Mouse (Mus musculus) C3H10T1/2 (cell line): Measurements from ENCODE around the gene Fmnl2. TPM values are rescaled to one million over a fixed set of nuclear protein-coding genes. Genes with fewer than 3 reads are reported as not detected.

Experiments
- polyA plus RNA-seq, 2 experiments: library from polyadenylated mRNA; unstranded; fragments of >200 nt; fragmentation: generic; extraction: Trizol; gene quantifications; one replicate each; pipeline ENCODE4 v1.2.1; 2012; ENCODE audit warnings: missing spikeins in 2 of 2

Fmnl2 gene
- polyA plus RNA-seq, result 1 to 10 TPM in 1 of 2 experiments, under 1 TPM in 1; 0.43 to 4.4 TPM

DNA sequence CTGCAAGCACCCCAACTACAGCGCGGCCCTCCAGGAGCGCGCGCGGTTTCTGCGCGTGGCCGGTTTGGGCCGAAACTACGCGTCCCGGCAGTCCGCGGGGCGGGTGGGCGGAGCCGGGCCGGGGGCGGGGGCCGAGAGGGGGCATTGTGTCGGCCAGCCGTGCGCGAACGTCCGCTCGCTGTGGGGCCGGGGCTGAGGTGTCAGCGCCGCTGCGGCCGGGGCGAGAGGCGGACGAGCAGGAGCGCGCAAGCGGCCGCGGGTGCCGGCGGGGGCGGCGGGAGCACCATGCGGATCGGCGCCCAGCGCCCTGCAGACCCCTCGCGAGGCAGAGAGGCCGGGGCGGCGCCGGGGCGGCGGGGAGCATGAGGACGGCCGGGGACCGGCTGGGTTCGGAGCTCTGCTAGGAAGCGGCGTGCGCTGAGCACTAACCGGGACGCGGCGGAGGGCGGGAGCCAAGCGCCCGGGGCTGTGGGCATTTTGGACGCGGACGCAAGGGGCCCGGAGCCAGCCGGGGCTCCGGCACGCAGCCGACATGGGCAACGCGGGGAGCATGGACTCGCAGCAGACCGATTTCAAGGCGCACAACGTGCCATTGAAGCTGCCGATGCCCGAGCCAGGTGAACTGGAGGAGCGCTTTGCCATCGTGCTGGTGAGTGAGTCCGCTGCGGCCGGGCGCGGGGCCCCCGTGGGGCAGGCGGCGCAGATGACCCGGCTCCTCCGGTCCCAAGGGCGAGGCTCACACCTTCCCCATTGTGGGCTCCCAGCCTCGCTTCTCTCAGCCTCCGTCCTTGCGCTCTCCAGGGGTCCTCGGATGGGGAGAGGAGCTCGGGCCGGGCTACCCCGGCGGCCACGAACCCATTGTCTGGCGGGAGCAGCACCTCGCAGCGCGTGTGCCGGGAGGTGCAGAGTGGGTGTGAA lies at the start of gene Fmnl2:
Gene Fmnl2, plus strand, starts transcription at position 250 of the 918 bp plus-strand sequence.

Other genes with a start within 250 kb of the Fmnl2 start
- gene Cacnb4, start 181.0 kb upstream of the Fmnl2 start, polyA plus RNA-seq, result under 1 TPM; under 0.01 to 0.06 TPM
- gene Stam2, start 115.6 kb upstream of the Fmnl2 start, polyA plus RNA-seq, result 1 to 10 TPM; 2.5 to 7.0 TPM